Mouse (Mus musculus): ENCODE results near the gene Cadm3. TPM values are rescaled to one million over a fixed set of nuclear protein-coding genes. Genes with fewer than 3 reads are reported as not detected.

Gene Cadm3
- polyA plus RNA-seq, 1 experiment from 2014 or later: 1.4 TPM

Other genes starting within 250 kb of the Cadm3 start
- gene Olfr1408, start 230.3 kb downstream of the Cadm3 start, polyA plus RNA-seq (2014; fragmentation: Nextera tagmentation; extraction: Ambion mirVana): not detected in 2 replicates
- not detected in 2 replicates for gene Olfr1406, start 177.1 kb downstream of the Cadm3 start, polyA plus RNA-seq (2014; fragmentation: Nextera tagmentation; extraction: Ambion mirVana)
- gene Olfr218, start 169.9 kb downstream of the Cadm3 start, polyA plus RNA-seq (2014; fragmentation: Nextera tagmentation; extraction: Ambion mirVana): not detected in 2 replicates
- gene Olfr1404, start 155.3 kb downstream of the Cadm3 start, polyA plus RNA-seq (2014; fragmentation: Nextera tagmentation; extraction: Ambion mirVana): not detected in 2 replicates
- gene Fcer1a, start 140.5 kb downstream of the Cadm3 start, polyA plus RNA-seq (2014; fragmentation: Nextera tagmentation; extraction: Ambion mirVana): not detected in 2 replicates
- not detected in 2 replicates for gene Olfr418, start 101.7 kb downstream of the Cadm3 start, polyA plus RNA-seq (2014; fragmentation: Nextera tagmentation; extraction: Ambion mirVana)
- gene Mptx2, start 89.9 kb downstream of the Cadm3 start, polyA plus RNA-seq (2014; fragmentation: Nextera tagmentation; extraction: Ambion mirVana): not detected in 2 replicates
- 1.5 and 1.7 TPM in 2 replicates for gene Ackr1, start 33.9 kb downstream of the Cadm3 start, polyA plus RNA-seq (2014; fragmentation: Nextera tagmentation; extraction: Ambion mirVana)
- 1.2 and 2.5 TPM in 2 replicates for gene Aim2, start 16.8 kb downstream of the Cadm3 start, polyA plus RNA-seq (2014; fragmentation: Nextera tagmentation; extraction: Ambion mirVana)
- not detected in 2 replicates for gene Ifi206, start 123.3 kb upstream of the Cadm3 start, polyA plus RNA-seq (2014; fragmentation: Nextera tagmentation; extraction: Ambion mirVana)
- gene Ifi214, start 168.3 kb upstream of the Cadm3 start, polyA plus RNA-seq (2014; fragmentation: Nextera tagmentation; extraction: Ambion mirVana): not detected in 2 replicates
- not detected in 2 replicates for gene Ifi213, start 231.6 kb upstream of the Cadm3 start, polyA plus RNA-seq (2014; fragmentation: Nextera tagmentation; extraction: Ambion mirVana)

All from limb, embryonic 11.5 days (tissue).